Mouse (Mus musculus): Measurements from ENCODE around the gene Trove2.

Trove2 gene

GRCm38 (mm10) chr1:143776446-143777411, at the start of gene Trove2, which contains the start of gene Uchl5:
TSS of gene Trove2 (minus strand) at chr1:143777068.
TSS of gene Uchl5 (plus strand) at chr1:143777272.
- peak; percentile 98 for DNase-seq

DNA sequence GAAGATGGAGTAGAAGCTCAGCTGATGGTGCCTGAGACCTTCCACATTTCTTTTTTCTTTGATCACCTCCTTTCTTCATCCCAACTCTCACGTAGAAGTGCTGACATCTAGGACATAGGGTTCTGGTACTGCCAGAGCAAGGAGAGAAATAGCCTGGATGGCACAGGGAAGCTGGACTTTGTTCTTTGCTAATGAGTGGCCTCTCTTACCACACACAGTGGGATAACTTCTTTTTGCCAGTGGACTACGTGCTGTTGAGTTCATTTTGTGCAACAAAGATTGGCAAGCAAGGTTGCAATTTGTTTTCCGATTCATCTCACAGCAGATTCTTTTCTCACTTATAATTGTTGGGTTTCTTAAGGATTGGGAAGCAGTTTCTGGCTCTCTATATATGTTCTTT, 45.8 kb upstream of the Trove2 start:
- DNase-seq = no peak

DNA sequence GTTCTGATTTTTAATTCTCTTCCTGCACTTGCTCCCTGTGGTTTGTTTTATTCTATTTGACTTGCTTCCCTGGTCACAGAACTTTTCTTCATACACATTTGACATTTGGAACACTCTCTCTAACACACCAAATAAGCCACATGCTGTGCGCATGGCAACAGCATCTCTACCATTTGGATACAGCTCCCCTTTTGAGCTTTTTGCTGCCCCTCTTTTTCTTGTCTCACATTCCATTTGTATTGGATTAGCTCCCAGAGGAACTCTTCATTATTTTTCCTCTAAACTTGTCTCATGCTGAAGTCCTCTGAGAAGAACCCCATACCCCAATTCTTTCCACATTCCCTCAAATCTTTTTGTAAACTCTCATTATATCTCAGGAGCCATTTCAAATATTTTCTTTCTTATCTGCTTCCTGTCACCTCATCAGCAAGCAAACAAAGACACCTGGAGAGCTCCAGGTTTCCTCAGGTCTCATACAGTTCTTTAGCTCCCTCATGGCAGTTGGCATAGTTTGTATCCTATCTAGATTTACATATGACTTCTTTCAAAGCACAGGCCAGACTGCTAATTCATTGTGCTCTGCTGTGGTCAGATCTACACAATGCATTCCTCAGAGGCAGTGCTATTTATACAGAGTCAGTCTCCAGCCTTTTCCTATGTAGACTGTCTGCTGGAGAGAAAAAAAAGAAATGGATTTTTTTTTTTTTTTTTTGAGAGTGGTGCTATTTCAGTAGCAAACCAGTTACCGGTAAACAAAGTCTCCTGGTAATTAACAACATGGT, 43.4 kb upstream of the Trove2 start:
- no peak for DNase-seq

- DNase-seq = peak; percentile 79 to 86
These were observed 37.0 kb upstream of the Trove2 start for GRCm38 (mm10) chr1:143813676-143814360.

DNA sequence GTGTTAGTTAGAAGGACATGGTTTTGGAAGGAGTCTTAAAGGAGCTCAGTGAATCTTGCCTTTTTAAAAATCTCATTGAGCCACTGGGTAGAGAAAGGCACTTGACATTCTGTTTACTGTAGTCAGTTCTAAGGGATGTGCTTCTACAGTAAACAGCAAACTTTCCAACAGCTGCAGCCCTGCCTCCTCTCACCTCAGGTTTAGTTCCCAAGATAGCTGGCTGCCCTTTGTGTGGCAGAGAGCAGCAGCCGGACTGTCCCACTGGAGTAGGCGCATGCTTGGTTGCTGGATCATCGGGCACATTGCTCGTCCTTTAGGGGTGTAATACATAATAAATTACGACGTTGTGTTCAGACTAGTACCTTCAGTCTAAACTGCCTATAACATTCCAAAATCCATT, 32.2 kb upstream of the Trove2 start:
- DNase-seq = peak in 1 of 2 experiments; percentile 29

DNA sequence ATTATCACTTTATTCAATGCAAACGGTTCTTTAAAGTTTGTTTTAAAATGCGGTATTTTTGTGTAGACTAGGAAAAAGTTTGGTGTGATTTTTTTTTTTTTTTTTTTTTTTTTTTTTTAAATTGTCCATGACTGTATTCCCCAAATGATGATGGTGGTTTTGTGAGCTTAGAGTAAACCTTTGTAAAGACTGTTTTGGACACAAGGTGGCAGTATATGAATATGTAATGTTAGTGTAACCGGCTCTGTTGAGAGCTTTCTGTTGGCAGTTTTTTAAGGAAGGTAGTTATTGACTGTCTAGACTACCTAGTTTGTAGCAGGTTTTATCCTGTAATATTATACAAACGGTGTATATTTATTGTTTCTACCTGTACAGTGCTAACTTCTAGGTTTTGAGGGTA, 26.7 kb upstream of the Trove2 start:
- DNase-seq = peak in 1 of 2 experiments; percentile 12

GRCm38 (mm10) chr1:143788584-143789227, 11.8 kb upstream of the Trove2 start:
- peak in 1 of 2 experiments; percentile 51 for DNase-seq

DNA sequence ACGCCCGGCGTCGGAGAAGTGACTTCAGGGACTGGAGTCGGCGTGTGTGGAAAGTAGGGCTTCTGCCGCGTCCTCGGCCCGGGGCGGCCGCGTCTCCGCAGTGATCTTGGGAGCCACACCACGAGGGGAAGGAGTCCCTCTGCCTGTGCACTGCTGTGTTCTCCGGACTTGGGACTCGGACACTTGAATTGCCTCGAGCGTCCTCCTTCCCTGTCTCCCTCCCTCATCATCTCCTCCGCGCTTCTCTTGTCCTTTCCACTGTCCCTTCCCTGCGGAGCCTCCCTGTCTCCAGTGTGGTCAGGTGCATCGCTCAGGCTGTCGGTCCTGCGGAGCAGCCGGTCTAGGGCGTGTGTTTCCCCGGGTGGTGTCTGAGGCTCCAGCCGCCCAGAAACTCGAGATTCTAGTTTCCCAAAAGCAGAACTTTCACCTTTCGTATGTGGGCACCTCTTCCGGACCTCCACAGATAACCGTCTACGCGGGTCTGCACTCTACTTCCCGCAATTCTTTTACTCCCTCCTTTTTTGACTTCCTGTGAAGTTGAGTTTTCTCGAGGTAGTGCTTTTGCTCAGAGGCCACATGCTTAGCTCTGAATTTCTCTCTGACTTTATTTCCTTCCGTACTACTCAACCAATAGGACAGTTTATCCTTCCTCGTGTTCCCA, 820 bp upstream of the Trove2 start:
- no peak for DNase-seq

- DNase-seq = no peak
These were observed 3.0 kb downstream of the Trove2 start for GRCm38 (mm10) chr1:143773909-143774308.

DNA sequence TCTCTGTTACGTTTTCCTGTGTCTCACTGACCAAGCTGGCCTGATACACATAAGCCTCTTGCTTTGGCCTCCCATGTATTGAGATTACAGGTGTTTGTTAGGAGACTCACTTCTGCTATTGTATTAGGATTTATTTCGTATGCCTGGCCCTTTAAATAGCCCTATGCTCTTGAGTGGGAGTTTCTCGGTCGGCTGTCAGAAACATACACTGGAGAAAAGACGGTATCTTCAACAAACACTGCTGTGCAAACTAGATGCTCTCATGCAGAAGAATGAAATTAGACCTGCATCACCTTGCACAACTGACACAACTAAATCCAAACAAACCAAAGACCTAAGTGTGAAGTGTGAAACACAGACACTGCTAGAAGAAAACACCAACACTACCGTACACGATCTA, 3.8 kb downstream of the Trove2 start:
- no peak for DNase-seq

- DNase-seq = peak; percentile 43 to 65
These were observed 6.3 kb downstream of the Trove2 start for GRCm38 (mm10) chr1:143770444-143771109.

DNA sequence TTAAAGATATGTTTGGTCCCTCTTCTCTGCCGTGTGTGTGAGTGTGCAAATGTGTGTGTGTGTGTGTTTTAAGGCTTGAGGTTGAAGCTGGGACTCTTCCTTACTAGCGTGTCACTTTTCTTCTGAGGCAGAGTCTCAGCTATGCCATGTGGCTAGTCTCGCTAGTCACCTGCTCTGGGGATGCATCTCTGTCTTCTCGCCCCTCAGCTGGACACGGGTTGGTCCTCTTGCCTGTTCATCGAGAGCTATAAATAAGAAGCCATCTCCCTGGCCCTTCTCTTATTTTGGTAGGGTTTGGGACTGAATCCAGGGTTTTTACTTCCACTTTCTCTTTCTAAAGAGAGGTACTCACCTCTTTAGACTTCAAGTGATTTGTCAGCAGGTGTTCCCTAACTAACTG, 10.6 kb downstream of the Trove2 start:
- no peak for DNase-seq

DNA sequence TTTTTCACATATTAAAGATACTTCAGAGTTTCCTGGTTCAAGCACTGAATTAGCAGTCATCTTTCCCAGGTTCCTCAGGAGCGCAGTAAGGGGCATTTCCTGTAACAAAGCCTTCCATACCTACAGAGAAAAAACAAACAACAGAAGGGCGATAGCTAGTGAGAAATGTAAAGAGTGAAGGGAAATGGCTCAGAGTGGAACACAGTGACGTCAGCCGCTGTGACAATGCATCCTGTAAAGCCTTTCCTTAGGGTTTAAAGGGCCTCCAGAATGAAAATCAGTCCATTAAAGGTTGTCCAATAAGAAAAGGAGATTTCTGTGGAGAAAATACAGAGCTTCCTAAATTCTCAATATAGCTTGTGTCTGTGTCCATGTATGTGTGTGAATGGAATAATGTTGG, 11.1 kb downstream of the Trove2 start:
- no peak for DNase-seq

GRCm38 (mm10) chr1:143764443-143764842, 12.4 kb downstream of the Trove2 start:
- DNase-seq = no peak

- no peak for DNase-seq
These were observed 14.7 kb downstream of the Trove2 start for GRCm38 (mm10) chr1:143762159-143762558.

DNA sequence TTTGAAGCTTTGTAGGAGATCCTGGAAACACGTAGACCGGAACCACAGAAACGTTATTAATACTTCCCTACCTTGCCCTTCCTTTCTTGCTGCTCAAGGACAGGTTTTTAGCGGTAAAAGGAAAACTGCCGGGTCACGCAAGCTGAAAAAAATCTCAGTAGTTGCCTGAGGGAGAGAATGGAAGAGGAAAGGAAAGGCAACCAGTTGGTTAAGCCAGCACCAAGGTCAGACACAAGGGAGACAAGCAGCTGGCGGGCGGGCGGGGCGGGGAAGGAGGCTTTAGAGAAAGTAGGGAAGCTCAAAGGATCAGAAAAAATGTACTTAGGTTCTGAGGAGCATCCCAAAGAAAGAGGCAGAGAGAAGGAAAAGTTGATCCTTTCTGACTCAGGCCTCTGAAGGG, 31.0 kb downstream of the Trove2 start:
- DNase-seq = no peak

DNA sequence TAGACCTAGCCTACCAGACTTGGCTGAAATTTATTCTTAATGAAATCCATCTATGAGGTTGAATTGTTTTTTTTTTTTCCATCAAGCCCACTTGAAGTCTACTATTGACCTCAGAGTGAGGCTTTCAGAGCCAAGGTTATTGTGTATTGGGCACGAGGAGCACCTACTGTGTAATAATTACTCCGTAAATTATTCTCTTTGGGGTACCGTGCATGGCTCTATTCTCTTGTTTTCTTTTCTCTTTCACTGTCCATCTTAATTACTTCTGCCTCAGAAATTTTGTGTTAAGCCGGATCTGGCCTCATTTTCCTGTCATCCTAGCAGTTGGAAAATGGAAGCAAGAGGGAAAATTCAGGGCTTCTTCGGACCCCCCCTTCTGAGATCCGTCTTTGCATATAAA, 34.7 kb downstream of the Trove2 start:
- DNase-seq = no peak

- DNase-seq = no peak
These were observed 35.5 kb downstream of the Trove2 start for GRCm38 (mm10) chr1:143741331-143741730.

- no peak for DNase-seq
These were observed 36.3 kb downstream of the Trove2 start for GRCm38 (mm10) chr1:143740581-143740980.

DNA sequence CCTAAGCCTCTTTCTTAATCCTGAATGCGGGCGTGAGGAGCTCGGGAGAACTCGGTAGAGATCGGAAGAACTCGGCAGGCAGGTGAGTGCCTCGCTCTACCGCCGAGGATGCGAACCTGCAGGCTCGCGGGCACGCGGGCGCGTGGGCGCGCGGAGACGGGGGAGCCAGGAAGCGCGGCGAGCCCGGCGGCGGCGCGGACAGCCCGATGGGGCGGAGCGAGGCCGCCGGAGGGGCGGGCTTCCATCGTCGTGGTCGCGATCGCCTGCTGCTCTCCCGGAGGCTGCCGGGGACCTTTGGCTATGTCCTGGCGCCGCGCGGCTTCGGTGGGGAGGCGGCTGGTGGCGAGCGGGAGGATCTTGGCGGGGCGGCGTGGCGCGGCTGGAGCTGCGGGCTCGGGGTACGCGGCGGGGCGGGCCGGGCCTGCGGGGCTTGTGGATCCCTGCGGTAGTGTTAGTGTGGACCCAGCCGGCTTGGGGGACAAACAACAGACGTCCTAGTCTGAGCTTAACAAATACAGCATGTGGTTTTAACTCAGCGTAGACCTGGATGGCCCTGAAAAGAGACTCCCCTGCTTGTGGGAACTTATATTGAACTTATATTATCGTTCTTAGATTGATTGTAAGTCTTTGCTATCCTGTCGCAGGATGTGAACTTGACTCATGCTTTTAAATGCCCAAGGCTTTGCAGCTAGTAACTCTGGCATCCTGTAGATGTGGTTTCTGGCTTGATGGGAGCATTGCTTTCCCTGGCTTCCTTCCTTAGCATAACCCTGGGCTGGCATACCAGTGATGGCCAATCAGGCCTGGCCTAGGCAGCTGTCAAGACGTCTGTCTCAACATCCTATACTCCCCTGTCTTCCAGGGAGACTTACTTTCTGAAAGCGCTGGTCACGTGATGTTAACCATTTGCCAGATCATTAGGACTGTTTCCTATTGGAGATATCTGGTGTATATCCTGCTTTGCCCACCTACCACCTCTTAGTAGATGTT, 37.2 kb downstream of the Trove2 start:
- peak; percentile 91 to 93 for DNase-seq
